Mouse (Mus musculus) cortical plate, adult 2 months (tissue): ENCODE results near the gene Nfia. TPM values are rescaled to one million over a fixed set of nuclear protein-coding genes. Genes with fewer than 3 reads are reported as not detected.

Experiments used
- H3K27ac ChIP-seq: fragments of 200-500 bp; 2 replicates; pipeline ENCODE4 v1.5.1; 2012; ENCODE audit warnings: low read length, control low read depth, inconsistent platforms; ENCODE audit not compliant: insufficient read depth
- H3K4me1 ChIP-seq: fragments of 200-500 bp; 2 replicates; pipeline ENCODE4 v1.6.1; 2011; ENCODE audit warnings: low read length; ENCODE audit not compliant: control insufficient read depth, insufficient read depth
- H3K4me3 ChIP-seq: fragments of 200-500 bp; 2 replicates; pipeline ENCODE4 v1.5.1; 2011; ENCODE audit warnings: mild to moderate bottlenecking, low read length, control low read depth; ENCODE audit not compliant: insufficient read depth
- CTCF ChIP-seq: fragments of 200-500 bp; IDR thresholded peaks from 2 replicates; pipeline ENCODE4 v1.5.1; 2011; ENCODE audit warnings: mild to moderate bottlenecking, control low read depth, low read length; ENCODE audit not compliant: insufficient read depth; ENCODE audit errors: extremely low read depth
- POLR2A ChIP-seq: fragments of 200-500 bp; IDR thresholded peaks from 2 replicates; pipeline ENCODE4 v1.6.1; 2011; ENCODE audit warnings: mild to moderate bottlenecking, low read length, control low read depth; ENCODE audit not compliant: insufficient read depth; ENCODE audit errors: extremely low read depth
- polyA plus RNA-seq: library from polyadenylated mRNA; depleted of rRNA; stranded (reverse); fragments of >200 nt; gene quantifications from 2 replicates; pipeline ENCODE4 v1.2.3, GENCODE M21; 2012

Nfia gene
- polyA plus RNA-seq, 1 experiment: 24.1 TPM

DNA sequence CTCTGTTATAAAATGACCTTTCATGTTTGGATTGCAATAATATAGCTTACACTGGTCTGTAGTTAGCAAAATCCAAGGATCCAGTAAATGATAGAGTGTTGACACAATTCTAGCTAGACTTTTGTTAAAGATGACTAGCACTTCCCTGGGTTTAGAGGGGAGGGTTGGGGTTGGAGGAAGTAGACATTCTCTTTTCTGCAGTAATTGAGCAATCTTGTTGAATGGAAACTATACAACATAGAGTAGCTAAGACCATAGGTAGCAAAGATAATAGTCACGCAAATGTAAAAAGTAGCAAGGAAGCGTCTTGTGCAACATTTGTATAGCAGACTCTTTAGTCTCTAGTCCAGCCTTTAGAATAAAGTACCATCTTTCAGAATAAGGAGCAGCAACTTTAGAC is 163.8 kb downstream of the Nfia start:
- H3K27ac ChIP-seq: no peak overlapping the region
- H3K4me3 ChIP-seq: no peak overlapping the region
- no peak for TF ChIP-seq CTCF
- no peak for TF ChIP-seq POLR2A
- H3K4me1 ChIP-seq: no peaks in the 10 kb centered on the region

DNA sequence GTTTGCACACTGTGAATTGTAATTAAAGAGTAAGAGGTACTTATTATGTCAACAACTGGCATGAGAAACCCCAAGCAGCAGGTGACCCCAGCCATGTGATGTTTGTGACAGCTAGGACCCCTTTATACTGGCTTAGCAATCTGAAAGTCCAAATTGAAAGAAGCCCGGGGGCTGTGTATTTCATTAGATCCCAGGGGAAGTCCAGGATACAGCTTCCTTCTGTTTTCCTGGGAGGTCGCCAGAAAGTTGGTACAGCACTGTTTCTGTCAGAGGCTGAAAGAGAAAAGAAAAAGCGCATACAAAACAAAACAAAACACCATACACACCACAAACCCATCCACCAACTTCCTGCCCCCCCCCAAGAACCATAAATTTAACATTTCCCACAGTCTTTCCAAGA is 164.4 kb downstream of the Nfia start:
- H3K4me1 ChIP-seq: no peaks in the 10 kb centered on the region
- no peak overlapping the region for H3K4me3 ChIP-seq
- TF ChIP-seq POLR2A (no peak), CTCF (no peak)
- no peak overlapping the region for H3K27ac ChIP-seq

DNA sequence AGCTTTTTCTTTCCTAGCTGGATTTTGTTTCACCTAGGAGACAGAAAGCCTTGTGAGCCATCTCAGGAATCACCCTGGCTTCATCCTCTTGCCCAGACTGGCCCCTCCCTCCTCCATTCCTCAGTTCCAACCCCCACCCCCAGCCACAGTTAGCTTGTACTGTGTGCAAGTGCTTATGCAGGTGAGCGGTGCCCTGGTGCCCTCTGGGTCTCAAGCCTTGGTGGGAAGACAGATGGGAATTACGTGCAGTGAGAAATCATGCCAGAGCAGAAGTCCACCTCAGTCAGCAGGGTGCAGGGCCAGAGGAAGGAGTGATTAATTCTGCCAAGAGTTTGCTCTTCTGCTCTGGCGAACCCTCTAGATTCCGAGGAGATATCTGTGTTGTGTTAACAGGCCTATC is 167.0 kb downstream of the Nfia start:
- TF ChIP-seq CTCF (no peak), POLR2A (no peak)
- Histone ChIP-seq H3K4me3 (no peak overlapping the region), H3K4me1 (no peaks in the 10 kb centered on the region), H3K27ac (no peak overlapping the region)

DNA sequence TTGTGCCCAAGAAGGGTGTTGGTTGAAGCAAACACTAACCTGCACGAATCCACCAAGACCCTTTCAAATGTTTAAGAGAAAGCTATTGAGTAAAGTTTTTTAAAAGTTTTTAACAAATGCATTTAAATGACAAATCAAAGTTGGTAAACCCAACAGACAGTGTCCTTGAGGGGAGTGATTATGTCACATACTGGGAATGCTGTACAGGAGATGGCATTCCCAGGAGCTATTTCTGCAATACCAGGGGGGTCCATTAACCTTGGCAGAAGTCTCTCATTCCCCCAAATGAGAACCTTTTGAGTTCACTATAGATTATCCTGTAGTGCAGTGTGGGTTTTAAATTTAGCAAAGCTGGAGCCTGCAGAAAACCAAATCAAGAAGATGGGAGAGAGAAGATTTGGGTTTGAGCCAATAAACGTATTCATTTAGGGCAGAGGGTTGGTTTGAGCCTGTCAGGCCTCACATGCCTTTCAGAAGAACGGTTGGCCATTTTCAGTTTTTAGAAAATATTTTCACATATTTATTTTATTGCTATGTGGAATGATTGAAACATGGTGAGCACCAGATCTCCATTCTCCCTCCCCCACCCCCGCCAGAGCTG is 167.5 kb downstream of the Nfia start:
- TF ChIP-seq POLR2A (no peak), CTCF (no peak)
- no peak overlapping the region for H3K27ac ChIP-seq
- H3K4me1 ChIP-seq: no peaks in the 10 kb centered on the region
- no peak overlapping the region for H3K4me3 ChIP-seq

DNA sequence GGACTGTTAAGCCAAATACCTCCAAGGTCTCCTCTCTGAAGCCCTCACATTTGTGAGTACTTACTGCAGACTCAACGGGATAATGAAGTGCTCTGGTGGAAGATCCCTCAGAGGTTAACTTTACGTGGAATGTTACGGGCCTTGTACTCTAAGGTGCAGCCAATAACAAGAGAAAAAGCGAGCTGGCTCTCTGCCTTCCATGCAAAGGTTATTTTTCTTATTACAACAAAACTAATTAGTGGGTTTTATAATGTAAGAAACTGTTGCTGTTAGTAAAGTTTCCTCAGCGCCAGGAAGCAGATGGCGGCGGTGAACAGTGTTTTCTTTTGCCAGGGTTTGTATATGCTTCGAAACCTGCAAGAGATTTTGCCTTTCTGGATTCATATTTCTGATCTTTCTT is 169.1 kb downstream of the Nfia start:
- H3K4me1 ChIP-seq: no peaks in the 10 kb centered on the region
- no peak overlapping the region for H3K4me3 ChIP-seq
- no peak for TF ChIP-seq CTCF
- no peak for TF ChIP-seq POLR2A
- H3K27ac ChIP-seq: no peak overlapping the region

DNA sequence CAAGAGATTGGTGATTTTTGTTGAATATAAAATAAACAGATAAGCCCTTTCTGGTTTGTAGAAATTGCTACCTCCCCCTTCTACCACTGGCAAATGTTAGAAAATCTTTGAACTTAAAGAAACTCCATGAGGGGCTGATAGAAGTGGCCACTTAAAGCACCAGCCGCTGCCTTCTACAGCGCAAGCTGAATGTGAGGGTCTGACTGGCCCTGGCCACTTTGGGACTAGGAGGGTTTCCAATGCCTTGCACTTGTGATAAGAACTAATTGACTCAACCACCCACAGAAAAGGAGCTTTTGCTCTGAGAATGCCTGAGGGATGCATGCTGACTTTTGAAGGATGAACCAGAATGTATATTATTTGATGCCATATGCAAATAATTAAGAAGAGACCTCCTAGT is 171.8 kb downstream of the Nfia start:
- Histone ChIP-seq H3K4me1 (no peaks in the 10 kb centered on the region), H3K4me3 (no peak overlapping the region), H3K27ac (no peak overlapping the region)
- TF ChIP-seq CTCF (no peak), POLR2A (no peak)

DNA sequence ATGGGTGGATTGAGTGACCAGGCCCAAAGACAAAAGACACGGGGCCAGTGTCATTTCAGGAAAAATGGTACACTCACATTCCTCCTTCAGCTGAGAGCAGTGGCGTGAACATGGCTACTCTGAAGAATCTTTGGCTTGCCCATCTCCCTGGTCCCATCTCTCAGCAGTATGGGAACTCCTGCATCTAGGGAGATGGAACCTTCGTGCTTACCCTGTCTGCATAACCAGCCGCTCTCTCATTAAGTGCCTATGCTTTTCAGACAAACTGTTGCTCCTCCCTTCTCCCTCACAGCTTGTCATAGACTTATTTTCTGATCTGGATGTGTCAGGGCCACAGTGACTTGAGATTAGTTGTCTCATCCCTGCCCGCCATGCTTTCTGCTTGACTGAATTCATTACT is 174.9 kb downstream of the Nfia start:
- H3K27ac ChIP-seq: no peak overlapping the region
- no peak for TF ChIP-seq POLR2A
- TF ChIP-seq CTCF: no peak
- no peak overlapping the region for H3K4me3 ChIP-seq
- H3K4me1 ChIP-seq: no peaks in the 10 kb centered on the region; the same call in 1 of the 2 replicates

DNA sequence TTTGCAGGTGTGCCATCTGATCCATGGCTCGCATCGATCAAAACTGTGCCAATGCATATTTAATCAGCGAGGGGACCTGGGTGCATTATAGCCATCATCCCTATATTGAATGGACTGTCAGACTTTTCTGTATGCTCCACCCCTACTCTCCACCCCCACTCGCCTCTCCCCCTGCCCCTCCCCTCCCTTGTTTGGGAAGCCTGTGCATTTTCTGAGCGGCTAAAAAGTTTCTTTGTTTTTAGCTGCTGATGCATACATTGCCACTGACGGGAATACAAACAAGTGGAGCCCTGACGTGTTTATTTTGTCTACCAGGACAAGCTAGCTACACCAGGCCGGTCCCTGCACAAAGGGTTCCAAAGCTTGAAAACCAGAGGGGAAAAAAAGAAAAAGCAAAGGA is 175.7 kb downstream of the Nfia start:
- no peak overlapping the region for H3K27ac ChIP-seq
- TF ChIP-seq POLR2A (no peak), CTCF (no peak)
- no peaks in the 10 kb centered on the region; the same call in 1 of the 2 replicates for H3K4me1 ChIP-seq
- no peak overlapping the region for H3K4me3 ChIP-seq

DNA sequence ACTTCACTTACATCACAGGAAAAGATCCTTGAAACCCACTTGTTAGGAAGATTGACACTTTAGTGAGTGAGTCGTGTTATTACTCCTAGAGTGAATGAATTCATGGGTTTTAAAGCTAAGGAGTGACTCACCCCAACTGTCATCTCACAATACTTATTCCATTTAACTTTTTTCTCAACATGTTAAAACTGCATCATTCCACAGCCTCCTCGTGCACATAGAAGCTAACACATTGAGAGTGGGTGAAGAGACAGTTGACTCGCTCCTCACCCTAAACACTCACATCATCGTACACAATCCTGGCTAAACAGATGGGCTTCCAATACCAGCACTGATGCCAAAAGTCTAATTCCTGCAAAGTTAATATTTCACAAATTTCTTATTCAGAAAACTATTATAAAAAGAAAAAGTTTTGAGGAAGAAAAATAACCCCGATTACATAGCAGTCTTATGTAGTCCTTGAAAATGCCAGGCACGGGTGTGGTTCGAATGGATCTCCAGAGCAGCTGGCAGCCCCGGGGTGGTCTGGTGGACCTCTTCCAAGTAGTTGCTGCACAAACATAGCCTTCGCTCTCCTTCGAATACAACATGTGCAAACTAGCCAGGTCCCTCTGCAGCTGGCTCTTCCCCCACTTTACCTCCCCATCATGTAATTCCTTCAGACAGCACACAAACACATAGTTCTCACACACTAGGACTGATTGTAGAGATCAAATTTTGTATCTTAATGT is 178.0 kb downstream of the Nfia start:
- no peaks in the 10 kb centered on the region; the same call in 1 of the 2 replicates for H3K4me1 ChIP-seq
- no peak overlapping the region for H3K27ac ChIP-seq
- H3K4me3 ChIP-seq: no peak overlapping the region

DNA sequence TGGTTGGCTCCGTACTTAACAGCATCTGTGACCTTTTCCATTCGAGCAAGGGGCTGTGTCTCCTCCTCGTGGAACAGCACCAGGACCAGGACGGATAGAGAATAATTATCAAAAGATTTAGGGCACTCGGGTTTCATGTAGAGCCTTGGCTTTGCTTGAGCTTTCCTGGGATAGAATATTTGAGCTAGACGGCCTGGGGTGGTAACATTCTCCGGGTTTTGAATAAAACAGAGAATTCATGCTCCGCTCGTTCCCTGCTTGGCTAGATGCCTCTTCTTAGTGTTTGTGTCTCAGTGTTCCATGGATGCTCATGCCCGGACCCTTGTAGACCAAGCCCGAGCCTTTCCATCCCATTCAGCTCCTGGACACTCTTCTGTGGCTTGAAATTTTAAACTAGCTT is 181.4 kb downstream of the Nfia start:
- H3K4me1 ChIP-seq: no peaks in the 10 kb centered on the region; the same call in 1 of the 2 replicates
- no peak for TF ChIP-seq CTCF
- no peak for TF ChIP-seq POLR2A
- no peak overlapping the region for H3K4me3 ChIP-seq
- peak overlapping the region; percentile 83; the same call in 1 of the 2 replicates for H3K27ac ChIP-seq

More for the DNA sequence above, 178.0 kb downstream of the Nfia start:
- TF ChIP-seq CTCF (no peak), POLR2A (no peak)
